Mouse (Mus musculus) neural tube, embryonic 14.5 days (tissue): ENCODE data around the gene Scaf1. TPM values are rescaled to one million over a fixed set of nuclear protein-coding genes. Genes with fewer than 3 reads are reported as not detected.
A peak's percentile ranks its signal among the peaks of the same experiment; 100 is the strongest.

Experiments used
- ATAC-seq: fragments of 200-750 bp; cut with Nextera tagmentation; 2 replicates; pipeline ENCODE4 v1.8.0; 2017; ENCODE audit warnings: low read depth, mild to moderate bottlenecking, moderate TSS enrichment, moderate library complexity
- H3K27ac ChIP-seq: fragments of 300-500 bp; sonication (generic); 2 replicates; pipeline ENCODE4 v1.5.1; 2014; ENCODE audit warnings: low read depth, mild to moderate bottlenecking, control low read depth, low read length, moderate library complexity, mixed read lengths
- H3K27me3 ChIP-seq: fragments of 300-500 bp; sonication (generic); 2 replicates; pipeline ENCODE4 v1.6.1; 2014; ENCODE audit warnings: low read length; ENCODE audit not compliant: control insufficient read depth, insufficient read depth
- H3K36me3 ChIP-seq: fragments of 300-500 bp; sonication (generic); 2 replicates; pipeline ENCODE4 v1.6.1; 2014; ENCODE audit warnings: low read length, mixed read lengths; ENCODE audit not compliant: control insufficient read depth, insufficient read depth
- H3K4me1 ChIP-seq: fragments of 300-500 bp; sonication (generic); 2 replicates; pipeline ENCODE4 v1.6.1; 2014; ENCODE audit warnings: low read length; ENCODE audit not compliant: control insufficient read depth, insufficient read depth
- H3K4me2 ChIP-seq: fragments of 300-500 bp; sonication (generic); 2 replicates; pipeline ENCODE4 v1.6.1; 2014; ENCODE audit warnings: mild to moderate bottlenecking, low read depth, low read length, control low read depth
- H3K4me3 ChIP-seq: fragments of 300-500 bp; sonication (generic); 2 replicates; pipeline ENCODE4 v1.5.1; 2014; ENCODE audit warnings: low read depth, low read length, control low read depth, mixed read lengths
- H3K9ac ChIP-seq: fragments of 300-500 bp; sonication (generic); replicated peaks from 2 replicates; pipeline ENCODE4 v1.6.1; 2014; ENCODE audit warnings: low read depth, mild to moderate bottlenecking, control low read depth, low read length, mixed read lengths
- H3K9me3 ChIP-seq: fragments of 300-500 bp; sonication (generic); 2 replicates; pipeline ENCODE4 v1.6.1; 2016; ENCODE audit warnings: low read length; ENCODE audit not compliant: control insufficient read depth
- WGBS: fragments of 180-500 bp; shearing (Covaris S2); extraction: QIAGEN DNeasy Blood & Tissue Kit; methylation state at CpG from one replicate; pipeline ENCODE4 v1.1.7; 2014; 5-methylcytosine and 5-hydroxymethylcytosine counted together
- polyA plus RNA-seq: library from polyadenylated mRNA; unstranded; fragments of >200 nt; fragmentation: Nextera tagmentation; extraction: Ambion mirVana; gene quantifications from 2 replicates; pipeline ENCODE4 v1.2.1, GENCODE M21; 2014

The Scaf1 gene
- polyA plus RNA-seq, 1 experiment from 2014 or later: 68.6 TPM

DNA sequence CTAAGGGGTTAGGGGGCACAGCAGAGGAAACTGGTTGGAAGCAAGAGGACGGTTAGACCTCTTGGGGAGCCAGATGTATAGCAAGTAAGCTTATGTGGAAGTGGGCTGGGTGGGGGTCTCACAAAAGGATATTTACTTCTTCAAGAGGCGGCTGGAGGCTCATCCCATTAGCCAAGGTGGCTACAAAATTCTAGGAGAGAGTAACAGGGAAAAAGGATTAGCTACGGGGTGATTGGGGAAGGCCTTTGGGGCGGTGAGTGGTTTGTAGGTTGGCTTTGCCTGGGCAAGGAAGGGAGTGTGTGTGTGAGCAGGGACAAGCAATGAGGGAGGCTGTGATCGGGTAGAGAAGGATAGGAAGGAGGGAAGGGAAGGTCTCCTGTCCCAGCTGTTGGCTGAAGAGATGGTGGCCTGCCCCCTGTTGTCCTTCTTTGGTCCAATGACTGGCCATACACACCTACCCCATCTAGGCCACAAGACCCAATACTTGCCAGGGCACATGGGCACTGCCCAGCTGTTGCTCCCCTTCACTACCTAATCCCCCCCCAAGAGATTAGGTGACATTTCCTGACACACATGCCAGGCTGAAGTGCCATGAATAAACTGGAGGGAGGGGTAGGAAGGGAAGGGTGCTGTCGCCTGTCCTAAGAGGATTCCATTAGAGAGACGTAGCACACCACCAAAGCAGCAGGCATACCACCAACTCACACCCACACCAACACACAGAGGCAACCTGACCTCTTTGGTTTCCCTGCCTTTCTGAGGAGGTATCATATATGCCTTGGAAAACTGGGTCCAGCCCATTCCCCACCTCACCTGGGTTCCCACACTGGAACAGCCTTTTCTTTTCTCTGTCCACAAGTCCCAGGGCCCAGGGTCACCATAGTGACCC is 32.0 kb downstream of the Scaf1 start:
- 0 out of 2 replicates have a peak overlapping the region, but pooled peaks have one; percentile 5 for H3K9ac ChIP-seq

GRCm38 (mm10) chr7:44983085-44983484 is 33.1 kb downstream of the Scaf1 start:
- Histone ChIP-seq H3K4me2 (no peak overlapping the region), H3K36me3 (peaks cover 38% of the 10 kb centered on the region), H3K27ac (no peak overlapping the region), H3K4me3 (no peak overlapping the region), H3K9ac (no peak overlapping the region), H3K27me3 (no peaks in the 10 kb centered on the region), H3K4me1 (peaks cover 20% of the 10 kb centered on the region), H3K9me3 (no peaks in the 10 kb centered on the region)
- WGBS: 39% methylated on average over 6 of the region's 6 CpGs
- no peak for ATAC-seq

More for the DNA sequence above, 32.0 kb downstream of the Scaf1 start:
- 87% methylated on average over 7 of the region's 7 CpGs for WGBS
- Histone ChIP-seq H3K36me3 (peaks cover 28% of the 10 kb centered on the region), H3K9me3 (no peaks in the 10 kb centered on the region), H3K4me3 (no peak overlapping the region; the same call in 1 of the 2 replicates), H3K4me1 (peaks cover 26% of the 10 kb centered on the region), H3K4me2 (peak overlapping the region; percentile 64), H3K27me3 (no peaks in the 10 kb centered on the region), H3K27ac (no peak overlapping the region)
- no peak for ATAC-seq

GRCm38 (mm10) chr7:44981539-44981938 is 34.6 kb downstream of the Scaf1 start:
- Histone ChIP-seq H3K4me2 (no peak overlapping the region), H3K27me3 (no peaks in the 10 kb centered on the region), H3K9me3 (no peaks in the 10 kb centered on the region), H3K9ac (no peak overlapping the region), H3K36me3 (peaks cover 53% of the 10 kb centered on the region), H3K4me1 (peaks cover 15% of the 10 kb centered on the region; the same call in 1 of the 2 replicates), H3K27ac (no peak overlapping the region), H3K4me3 (no peak overlapping the region)
- 96% methylated on average over 8 of the region's 8 CpGs for WGBS
- ATAC-seq: no peak

DNA sequence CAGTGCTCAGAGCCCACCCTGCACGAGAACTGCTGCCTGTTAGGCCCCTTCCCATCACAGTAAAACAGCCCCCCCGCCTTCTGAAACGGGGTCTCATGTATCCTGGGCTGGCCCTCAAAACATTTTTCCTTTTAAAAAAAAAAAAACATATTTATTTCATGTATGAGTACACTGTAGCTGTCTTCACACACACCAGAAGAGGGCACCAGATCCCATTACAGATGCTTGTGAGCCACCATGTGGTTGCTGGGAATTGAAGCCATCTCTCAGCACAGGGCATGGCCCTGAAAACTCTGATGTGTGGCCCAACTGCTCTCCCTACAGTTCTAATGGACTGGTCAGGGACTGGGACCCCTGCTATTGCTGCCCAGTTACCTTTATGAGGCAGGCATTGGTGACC is 37.9 kb downstream of the Scaf1 start:
- H3K36me3 ChIP-seq: peaks cover 59% of the 10 kb centered on the region
- WGBS: 93% methylated on average over 3 of the region's 3 CpGs
- no peak for ATAC-seq

GRCm38 (mm10) chr7:44975117-44975419 is 41.1 kb downstream of the Scaf1 start:
- Histone ChIP-seq H3K4me3 (peak overlapping the region; percentile 47), H3K27me3 (no peaks in the 10 kb centered on the region), H3K4me1 (peaks cover 37% of the 10 kb centered on the region), H3K36me3 (peaks cover 39% of the 10 kb centered on the region), H3K9ac (peak overlapping the region; percentile 71; the same call in 1 of the 2 replicates), H3K9me3 (no peaks in the 10 kb centered on the region), H3K4me2 (peak overlapping the region; percentile 93), H3K27ac (peak overlapping the region; percentile 94)
- 19% methylated on average over 6 of the region's 6 CpGs for WGBS
- no peak for ATAC-seq

More for the DNA sequence above, 37.9 kb downstream of the Scaf1 start:
- Histone ChIP-seq H3K9ac (no peak overlapping the region), H3K9me3 (no peaks in the 10 kb centered on the region), H3K27ac (no peak overlapping the region), H3K4me2 (no peak overlapping the region), H3K27me3 (no peaks in the 10 kb centered on the region), H3K4me3 (no peak overlapping the region), H3K4me1 (peaks cover 14% of the 10 kb centered on the region)

GRCm38 (mm10) chr7:44974383-44975116 is 41.6 kb downstream of the Scaf1 start, which contains the start of gene Cpt1c:
TSS of gene Cpt1c (minus strand) at chr7:44974851.
- H3K27ac ChIP-seq: peak within 1 kb of the TSS; percentile 94
- H3K4me3 ChIP-seq: peak within 1 kb of the TSS; percentile 47
- 1% methylated on average over 22 of the region's 22 CpGs for WGBS
- H3K9me3 ChIP-seq: no peaks in the 10 kb centered on the region
- H3K9ac ChIP-seq: peak within 1 kb of the TSS; percentile 71
- H3K36me3 ChIP-seq: peaks cover 34% of the 10 kb centered on the region
- no peaks in the 10 kb centered on the region for H3K27me3 ChIP-seq
- peak within 1 kb of the TSS; percentile 93 for H3K4me2 ChIP-seq
- H3K4me1 ChIP-seq: peaks cover 37% of the 10 kb centered on the region
- peak; percentile 62 for ATAC-seq

- Histone ChIP-seq H3K9ac (peak overlapping the region; percentile 71), H3K4me2 (peak overlapping the region; percentile 93), H3K4me3 (peak overlapping the region; percentile 47), H3K9me3 (no peaks in the 10 kb centered on the region), H3K27me3 (no peaks in the 10 kb centered on the region), H3K4me1 (peaks cover 37% of the 10 kb centered on the region), H3K27ac (peak overlapping the region; percentile 94), H3K36me3 (peaks cover 26% of the 10 kb centered on the region)
- 40% methylated on average over 14 of the region's 14 CpGs for WGBS
- ATAC-seq: no peak; the same call in 1 of the 2 replicates
These were observed 42.6 kb downstream of the Scaf1 start for GRCm38 (mm10) chr7:44973415-44974130.

- peaks cover 37% of the 10 kb centered on the region for H3K4me1 ChIP-seq
- no peak for ATAC-seq
- H3K4me2 ChIP-seq: peak overlapping the region; percentile 72
- H3K27ac ChIP-seq: no peak overlapping the region
- peaks cover 8% of the 10 kb centered on the region for H3K36me3 ChIP-seq
- peak overlapping the region; percentile 53 for H3K9ac ChIP-seq
- H3K27me3 ChIP-seq: no peaks in the 10 kb centered on the region
- peak overlapping the region; percentile 45 for H3K4me3 ChIP-seq
- WGBS: 68% methylated on average over 7 of the region's 7 CpGs
- no peaks in the 10 kb centered on the region for H3K9me3 ChIP-seq
These were observed 45.0 kb downstream of the Scaf1 start for GRCm38 (mm10) chr7:44971142-44971541.
